Mouse (Mus musculus): ENCODE measurements around the gene Dock6. TPM values are rescaled to one million over a fixed set of nuclear protein-coding genes. Genes with fewer than 3 reads are reported as not detected.
A peak's percentile ranks its signal among the peaks of the same experiment; 100 is the strongest.
"Not testable (repeated sequence)": the region's sequence is repeated elsewhere in the genome, so short reads cannot be mapped to it uniquely, and the experiment has no call there.

Dock6 gene
- total RNA-seq, 4 experiments from 2014 or later, result 27.3 to 35.7 (median 30.7) TPM

DNA sequence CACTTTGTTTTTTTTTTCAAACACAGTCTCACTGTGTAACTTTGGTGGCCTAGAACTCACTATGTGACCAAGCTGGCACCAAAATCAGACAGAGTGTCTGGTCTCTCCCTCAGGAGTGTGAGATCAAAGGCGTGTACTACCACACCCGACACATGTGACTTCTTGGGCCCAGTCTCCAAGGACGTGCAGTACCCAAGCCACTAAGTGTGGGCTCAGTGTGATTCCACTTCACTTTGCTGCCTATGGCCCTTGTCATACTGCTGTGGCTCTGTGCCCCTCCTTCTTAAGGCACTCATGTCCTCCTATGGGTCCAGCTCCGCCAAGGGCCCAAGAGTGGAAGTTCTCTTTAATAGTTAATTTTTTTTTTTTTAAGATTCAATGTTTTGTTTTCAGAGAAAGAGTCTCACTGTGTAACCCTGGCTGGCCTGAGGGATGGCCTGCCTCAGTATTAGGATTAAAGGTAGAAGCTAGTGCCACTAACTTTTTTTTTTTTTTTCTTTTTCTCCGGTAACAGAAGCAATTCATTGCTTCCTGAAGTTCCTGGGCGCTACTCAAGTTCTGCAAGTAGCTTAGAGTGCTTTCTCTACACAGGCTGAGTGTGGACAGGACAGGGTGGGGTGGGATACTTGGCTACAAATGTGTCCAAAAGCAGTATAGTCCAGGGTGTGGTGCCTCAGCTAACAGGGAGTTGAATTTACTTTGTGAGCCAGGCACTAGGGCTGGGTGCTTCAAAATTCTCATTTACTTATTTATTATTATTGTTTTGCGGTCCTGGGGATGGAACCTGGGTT, 67.7 kb downstream of the Dock6 start:
- no peak for DNase-seq (ENCODE audit: low spot score)

DNA sequence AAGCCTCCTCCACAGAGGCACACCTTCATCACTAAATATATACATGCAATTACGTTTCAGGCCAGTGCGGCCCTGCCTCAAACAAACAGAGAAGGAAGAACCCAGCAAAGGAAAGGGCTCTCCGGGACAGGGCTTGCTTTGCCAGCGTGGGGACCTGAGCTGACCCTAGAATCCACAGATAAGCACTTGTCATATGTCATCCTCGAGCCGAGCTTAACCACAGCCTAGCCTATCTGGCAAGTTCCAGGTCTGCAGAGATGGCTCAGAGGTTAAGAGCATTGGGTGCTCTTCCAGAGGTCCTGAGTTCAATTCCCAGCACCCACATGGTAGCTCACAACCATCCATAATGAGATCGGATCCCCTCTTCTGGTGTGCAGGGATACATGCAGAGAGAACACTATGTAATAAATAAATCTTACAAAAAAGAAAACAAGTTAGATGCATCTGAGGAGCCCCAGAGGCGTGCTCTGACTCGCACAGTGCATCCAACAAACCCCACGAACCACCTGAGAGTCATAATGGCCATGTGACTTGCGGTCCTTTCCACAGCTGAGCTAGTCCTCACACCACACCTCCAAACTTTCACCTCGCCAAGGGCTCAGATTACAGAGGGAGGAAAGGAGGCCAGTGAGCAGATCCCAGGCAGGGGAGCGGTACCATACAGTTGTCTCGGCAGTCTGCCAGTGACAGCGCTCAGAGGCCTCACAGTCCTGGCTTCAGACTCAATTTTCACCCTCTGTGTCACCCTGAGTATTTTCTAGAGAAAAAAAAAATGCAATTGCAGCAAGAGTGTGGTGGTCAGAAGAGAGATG, 70.6 kb downstream of the Dock6 start:
- peak; percentile 46 for DNase-seq (ENCODE audit: low spot score)

GRCm38 (mm10) chr9:21777726-21778125, 74.7 kb downstream of the Dock6 start:
- no peak for DNase-seq (ENCODE audit: low spot score)

- no peak for DNase-seq (ENCODE audit: low spot score)
Measured at GRCm38 (mm10) chr9:21774353-21774752, 78.1 kb downstream of the Dock6 start.

GRCm38 (mm10) chr9:21773396-21773795, 79.0 kb downstream of the Dock6 start:
- not testable (repeated sequence) for DNase-seq (ENCODE audit: low spot score)

GRCm38 (mm10) chr9:21769558-21770183, 82.8 kb downstream of the Dock6 start:
- DNase-seq (ENCODE audit: low spot score), result peak; percentile 61

DNA sequence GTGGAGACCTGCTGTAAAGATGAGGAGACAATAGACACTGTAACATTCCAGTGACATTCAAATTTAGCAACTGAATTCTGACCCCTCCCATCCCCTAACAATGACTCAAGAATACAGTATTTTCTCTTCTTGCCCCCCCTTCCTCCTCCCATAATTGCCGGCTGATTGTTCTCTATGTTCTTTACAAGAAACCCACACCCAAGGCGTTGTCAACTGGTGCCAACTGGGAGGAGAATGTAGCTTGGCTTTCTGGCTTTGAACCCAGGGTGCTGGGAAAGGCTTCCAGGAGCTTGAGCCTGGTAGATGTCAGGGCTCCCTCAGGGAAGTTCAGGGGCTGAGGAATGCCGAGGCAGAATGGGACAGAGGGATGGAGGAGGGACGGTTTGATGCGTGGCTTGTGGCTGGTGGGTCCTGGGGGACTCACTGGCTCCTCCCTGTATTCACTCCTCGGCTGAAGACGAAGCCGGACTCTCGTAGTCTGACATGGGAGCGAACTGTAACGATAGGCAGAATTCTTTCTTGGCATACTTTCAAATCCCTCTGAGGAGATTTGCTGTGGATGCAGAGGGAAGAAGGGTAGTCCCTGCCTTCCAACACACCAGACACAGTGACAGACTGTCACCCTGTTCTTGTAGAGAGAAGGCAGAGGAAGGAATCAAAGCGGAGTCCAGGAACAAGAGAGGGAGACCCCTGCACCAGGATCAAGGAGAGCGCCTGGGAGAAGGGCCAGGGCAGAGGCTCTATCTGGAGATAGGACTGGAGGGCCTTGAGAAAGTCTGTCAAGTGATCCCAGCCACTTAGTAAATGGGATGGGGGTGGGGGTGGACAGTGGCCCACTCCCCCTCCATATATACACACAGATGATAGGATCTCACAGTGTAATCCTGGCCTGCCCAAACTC, 83.7 kb downstream of the Dock6 start:
- DNase-seq (ENCODE audit: low spot score), result peak; percentile 65

DNA sequence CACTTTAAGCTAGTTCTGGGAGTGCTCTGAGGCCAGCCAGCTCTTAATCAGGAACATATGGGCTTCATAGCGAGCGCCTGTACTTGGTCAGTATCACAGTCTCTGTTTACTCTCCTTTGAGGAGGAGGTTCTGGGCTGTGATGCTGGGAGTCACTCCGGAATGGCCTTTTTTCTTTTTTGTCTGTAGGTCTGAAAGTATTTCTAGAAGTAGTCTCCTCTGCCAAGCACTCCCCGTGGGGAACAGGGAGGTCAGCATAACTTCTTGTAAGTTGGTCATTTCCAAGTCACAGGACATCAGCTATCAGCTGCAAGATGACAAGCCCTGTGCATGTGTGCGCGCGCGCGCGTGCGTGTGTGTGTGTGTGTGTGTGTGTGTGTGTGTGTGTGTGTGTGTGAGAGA, 84.5 kb downstream of the Dock6 start:
- DNase-seq (ENCODE audit: low spot score), result peak; percentile 79

GRCm38 (mm10) chr9:21764084-21764999, 88.1 kb downstream of the Dock6 start:
- no peak for DNase-seq (ENCODE audit: low spot score)

- no peak for DNase-seq (ENCODE audit: low spot score)
Measured at GRCm38 (mm10) chr9:21762135-21762534, 90.3 kb downstream of the Dock6 start.

- peak; percentile 97 for DNase-seq (ENCODE audit: low spot score)
Measured at GRCm38 (mm10) chr9:21760155-21761088, 92.0 kb downstream of the Dock6 start, which contains the start of gene Spc24. Gene Spc24 (minus strand): TSS chr9:21760303.

- no peak for DNase-seq (ENCODE audit: low spot score)
Measured at GRCm38 (mm10) chr9:21759718-21760117, 92.7 kb downstream of the Dock6 start.

GRCm38 (mm10) chr9:21758576-21759529, 93.6 kb downstream of the Dock6 start:
- no peak for DNase-seq (ENCODE audit: low spot score)

DNA sequence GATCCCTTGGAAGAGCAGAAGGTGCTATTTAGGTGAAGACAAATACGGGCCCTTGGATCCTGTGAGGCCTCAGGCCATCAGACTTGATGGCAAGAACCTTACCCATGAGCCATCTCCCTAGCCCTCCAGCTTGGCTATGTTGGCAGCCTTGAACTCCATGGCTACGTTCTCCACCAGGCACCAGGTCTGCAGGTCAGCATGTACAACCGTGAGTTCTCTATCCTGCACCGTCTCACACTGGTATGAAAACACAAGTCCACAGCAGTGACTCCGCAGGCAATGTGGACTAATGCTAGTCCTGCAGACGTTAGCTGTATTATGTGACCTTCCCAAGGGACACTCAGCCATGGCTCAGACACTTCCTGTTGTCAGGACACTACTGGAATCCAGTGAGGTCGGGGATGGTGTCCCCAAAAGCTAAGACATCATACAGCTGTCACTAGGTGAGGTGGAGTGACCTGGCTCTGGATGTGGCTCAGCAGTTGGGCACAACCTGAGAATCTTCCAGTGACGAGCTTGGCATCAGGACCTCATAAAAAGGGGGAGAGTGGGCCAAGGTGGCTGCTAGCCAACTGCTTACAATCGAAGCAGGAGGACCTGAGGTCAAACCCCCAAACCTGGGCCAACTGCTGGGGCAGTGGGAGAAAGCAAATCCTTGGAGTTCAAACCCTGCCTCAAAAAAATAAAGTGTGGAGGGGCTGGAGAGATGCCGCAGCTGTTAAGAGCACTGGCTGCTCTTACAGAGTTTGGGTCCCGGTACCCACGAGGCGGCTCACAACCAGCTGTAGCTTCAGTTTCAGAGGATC, 97.7 kb downstream of the Dock6 start:
- DNase-seq (ENCODE audit: low spot score), result peak; percentile 42

- DNase-seq (ENCODE audit: low spot score), result peak; percentile 82
Measured at GRCm38 (mm10) chr9:21754003-21754402, 98.4 kb downstream of the Dock6 start.

DNA sequence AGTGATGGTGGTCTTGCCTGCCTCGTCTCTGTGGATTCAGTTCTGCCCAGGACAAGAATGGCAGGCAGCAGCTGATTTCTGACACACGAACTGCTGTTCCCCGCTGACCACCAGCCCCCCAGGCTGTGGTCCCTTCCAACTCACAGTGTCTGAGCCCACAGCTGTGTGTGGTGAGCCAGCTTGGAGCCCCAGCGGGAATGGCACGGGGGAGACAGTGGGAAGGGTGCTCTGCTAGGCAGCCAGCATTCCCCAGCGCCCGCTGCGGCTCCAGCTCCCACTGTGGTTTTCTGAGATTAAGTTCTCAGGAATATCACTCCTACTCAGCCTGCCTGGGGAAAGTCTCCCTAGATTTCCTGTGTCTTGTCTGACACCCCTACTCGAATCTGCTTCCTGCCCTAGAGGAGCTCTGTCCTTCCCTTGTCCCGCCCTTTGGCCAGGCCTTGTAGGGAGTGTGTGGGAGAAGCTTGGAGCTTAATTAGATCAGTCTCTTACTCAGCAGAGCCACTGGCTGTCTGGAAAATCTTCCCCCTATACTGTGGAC, 100.1 kb downstream of the Dock6 start:
- peak; percentile 67 for DNase-seq (ENCODE audit: low spot score)

- DNase-seq (ENCODE audit: low spot score), result no peak
Measured at GRCm38 (mm10) chr9:21751347-21751746, 101.1 kb downstream of the Dock6 start.

Data from heart, adult 8-10 months (tissue).